Mouse (Mus musculus) neutrophil, adult 65 days (primary cell): ENCODE data around the gene Hist1h2ak. TPM values are rescaled to one million over a fixed set of nuclear protein-coding genes. Genes with fewer than 3 reads are reported as not detected.

Source experiments
- total RNA-seq: library from RNA; stranded (reverse); gene quantifications from 2 replicates; pipeline ENCODE4 v1.2.4, GENCODE M21; 2023

Hist1h2ak gene
- total RNA-seq: 280 and 284 TPM in 2 replicates

GRCm38 (mm10) chr13:21753524-21754285 is at the start of gene Hist1h2ak, which contains the start of gene Hist1h2bn:
Gene Hist1h2ak (minus strand): TSS chr13:21753827.
Gene Hist1h2bn (plus strand): TSS chr13:21754123.

DNA sequence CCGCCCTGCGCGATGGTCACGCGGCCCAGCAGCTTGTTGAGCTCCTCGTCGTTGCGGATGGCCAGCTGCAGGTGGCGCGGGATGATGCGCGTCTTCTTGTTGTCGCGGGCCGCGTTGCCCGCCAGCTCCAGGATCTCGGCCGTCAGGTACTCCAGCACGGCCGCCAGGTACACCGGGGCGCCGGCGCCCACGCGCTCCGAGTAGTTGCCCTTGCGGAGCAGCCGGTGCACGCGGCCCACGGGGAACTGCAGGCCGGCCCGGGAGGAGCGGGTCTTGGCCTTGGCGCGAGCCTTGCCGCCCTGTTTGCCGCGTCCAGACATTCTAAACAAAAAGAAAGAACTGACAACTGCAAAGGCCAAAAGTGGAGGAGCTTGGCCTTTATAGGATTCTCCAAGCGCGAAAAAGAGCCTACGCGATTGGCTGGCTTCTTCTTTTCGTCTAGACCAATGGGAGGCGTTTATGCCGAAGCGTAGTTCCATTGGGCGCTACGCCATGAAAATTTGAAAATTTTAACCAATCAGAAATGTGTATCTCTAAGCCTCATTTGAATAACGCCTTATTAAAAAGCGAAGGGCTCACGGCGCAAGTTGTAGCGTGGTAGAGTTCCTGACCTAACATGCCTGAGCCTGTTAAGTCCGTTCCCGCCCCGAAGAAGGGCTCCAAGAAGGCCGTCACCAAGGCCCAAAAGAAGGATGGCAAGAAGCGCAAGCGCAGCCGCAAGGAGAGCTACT is 33.4 kb upstream of the Hist1h2ak start, which contains the start of the genes Hist1h2an and Hist1h2bp:
TSS of gene Hist1h2an (minus strand) at position 320 of the 731 bp plus-strand sequence.
TSS of gene Hist1h2bp (plus strand) at position 563 of the 731 bp plus-strand sequence.

GRCm38 (mm10) chr13:21783255-21783617 is 29.6 kb upstream of the Hist1h2ak start, which contains the start of gene Hist1h3i:
Gene Hist1h3i (minus strand): TSS chr13:21783370.

DNA sequence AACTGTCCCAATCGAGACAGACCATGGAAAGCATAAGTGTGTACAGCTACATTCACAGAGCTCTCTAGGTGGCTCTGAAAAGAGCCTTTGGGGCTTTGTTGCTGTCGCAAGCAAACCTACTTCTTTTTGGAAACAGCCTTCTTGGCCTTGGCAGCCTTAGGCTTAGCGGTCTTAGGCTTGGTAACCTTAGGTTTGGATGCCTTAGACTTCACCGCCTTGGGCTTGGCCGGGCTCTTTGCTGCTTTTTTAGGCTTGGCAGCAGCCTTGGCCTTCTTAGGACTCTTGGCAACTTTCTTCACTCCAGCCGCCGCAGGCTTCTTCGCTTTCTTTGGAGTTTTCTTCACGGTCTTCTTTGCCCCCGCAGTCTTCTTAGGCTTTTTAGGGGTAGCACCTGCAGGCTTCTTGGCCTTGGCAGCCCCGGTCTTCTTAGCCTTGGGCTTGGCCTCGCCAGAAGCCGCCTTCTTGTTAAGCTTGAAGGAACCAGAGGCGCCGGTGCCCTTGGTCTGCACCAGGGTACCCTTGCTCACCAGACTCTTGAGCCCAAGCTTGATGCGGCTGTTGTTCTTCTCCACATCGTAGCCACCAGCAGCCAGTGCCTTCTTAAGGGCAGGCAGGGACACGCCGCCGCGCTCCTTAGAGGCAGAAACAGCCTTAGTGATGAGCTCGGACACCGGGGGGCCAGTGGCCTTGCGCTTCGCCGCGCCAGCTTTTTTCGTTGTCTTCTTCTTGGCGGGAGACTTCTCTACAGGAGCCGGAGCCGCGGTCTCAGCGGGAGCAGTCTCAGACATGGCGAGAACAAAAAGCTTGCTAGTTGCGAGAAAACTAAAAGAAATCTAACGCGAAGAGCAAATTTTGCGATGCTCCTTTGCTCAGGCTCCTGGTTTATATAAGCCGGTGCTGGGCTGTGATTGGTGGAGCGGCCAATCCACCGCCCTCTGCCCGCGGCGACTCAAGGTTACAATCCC is 26.4 kb upstream of the Hist1h2ak start, which contains the start of gene Hist1h1b:
TSS of gene Hist1h1b (minus strand) at position 859 of the 965 bp plus-strand sequence.

DNA sequence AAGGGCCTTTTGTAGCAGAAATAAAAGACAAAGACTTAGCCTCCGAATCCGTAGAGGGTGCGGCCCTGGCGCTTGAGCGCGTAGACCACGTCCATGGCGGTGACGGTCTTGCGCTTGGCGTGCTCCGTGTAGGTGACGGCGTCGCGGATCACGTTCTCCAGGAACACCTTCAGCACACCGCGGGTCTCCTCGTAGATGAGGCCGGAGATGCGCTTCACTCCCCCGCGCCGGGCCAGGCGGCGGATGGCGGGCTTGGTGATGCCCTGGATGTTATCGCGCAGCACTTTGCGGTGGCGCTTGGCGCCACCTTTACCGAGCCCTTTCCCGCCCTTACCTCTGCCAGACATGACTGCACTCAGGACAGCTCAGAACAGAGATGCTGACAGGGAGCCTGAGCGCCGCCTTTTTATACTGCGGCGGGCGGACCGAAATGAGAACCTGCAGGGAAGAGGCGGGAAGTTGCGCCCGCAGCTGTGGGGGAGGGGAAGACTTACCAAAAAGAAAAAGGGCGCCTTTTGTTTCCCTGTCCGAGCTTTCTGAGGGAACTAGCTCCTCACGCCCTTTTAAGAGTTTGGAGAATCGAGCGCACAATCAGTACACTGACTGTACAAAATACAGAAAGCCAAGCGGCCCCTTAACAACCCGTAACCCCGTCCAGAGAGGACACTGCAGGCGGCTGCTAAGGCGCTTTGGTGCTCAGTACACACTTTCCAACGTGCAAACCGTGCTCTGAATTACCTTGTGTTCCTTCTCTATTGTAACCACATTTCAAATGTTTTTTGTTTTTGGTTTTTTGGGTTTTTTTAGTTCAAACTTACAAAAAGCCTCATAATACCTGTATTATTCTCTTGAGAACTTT is 3.2 kb downstream of the Hist1h2ak start, which contains the start of gene Hist1h4k:
TSS of gene Hist1h4k (minus strand) at position 347 of the 859 bp plus-strand sequence.

DNA sequence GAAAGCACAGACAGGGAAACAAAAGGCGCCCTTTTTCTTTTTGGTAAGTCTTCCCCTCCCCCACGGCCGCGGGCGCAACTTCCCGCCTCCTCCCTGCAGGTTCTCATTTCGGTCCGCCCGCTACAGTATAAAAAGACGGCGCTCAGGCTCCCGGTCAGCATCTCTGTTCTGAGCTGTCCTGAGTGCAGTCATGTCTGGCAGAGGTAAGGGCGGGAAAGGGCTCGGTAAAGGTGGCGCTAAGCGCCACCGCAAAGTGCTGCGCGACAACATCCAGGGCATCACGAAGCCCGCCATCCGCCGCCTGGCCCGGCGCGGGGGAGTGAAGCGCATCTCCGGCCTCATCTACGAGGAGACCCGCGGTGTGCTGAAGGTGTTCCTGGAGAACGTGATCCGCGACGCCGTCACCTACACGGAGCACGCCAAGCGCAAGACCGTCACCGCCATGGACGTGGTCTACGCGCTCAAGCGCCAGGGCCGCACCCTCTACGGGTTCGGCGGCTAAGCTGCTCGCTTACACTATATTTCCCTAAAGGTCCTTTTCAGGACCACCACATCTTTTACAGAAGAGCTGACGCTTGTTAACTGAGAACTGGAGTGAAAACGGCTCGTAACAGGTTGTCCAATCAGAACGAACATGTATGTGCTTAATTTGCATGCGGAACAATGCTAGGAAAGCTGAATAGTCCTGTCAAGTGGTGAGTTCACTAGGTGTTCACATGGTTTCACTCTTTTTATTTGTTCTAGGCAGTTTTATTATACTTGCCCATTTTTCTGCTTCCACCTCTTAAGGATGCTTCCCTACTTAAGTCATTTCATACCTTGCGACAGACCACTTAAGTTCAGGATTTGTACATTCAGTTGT is 18.5 kb downstream of the Hist1h2ak start, which contains the start of gene Hist1h4j:
TSS of gene Hist1h4j (plus strand) at position 159 of the 862 bp plus-strand sequence.

GRCm38 (mm10) chr13:21721757-21722372 is 31.8 kb downstream of the Hist1h2ak start, which contains the start of gene Hist1h2bm:
Gene Hist1h2bm (plus strand): TSS chr13:21722044.

GRCm38 (mm10) chr13:21717397-21718357 is 36.0 kb downstream of the Hist1h2ak start, which contains the start of gene Hist1h3h:
Gene Hist1h3h (plus strand): TSS chr13:21717659.

GRCm38 (mm10) chr13:21715864-21716539 is 37.6 kb downstream of the Hist1h2ak start, which contains the start of the genes Hist1h2bl and Hist1h2ai:
Gene Hist1h2bl (minus strand): TSS chr13:21716143.
Gene Hist1h2ai (plus strand): TSS chr13:21716422.

Other genes with a start within 250 kb of the Hist1h2ak start
- gene Zkscan8, start 222.7 kb downstream of the Hist1h2ak start, total RNA-seq: 2.6 and 3.3 TPM in 2 replicates
- gene Olfr1366, start 211.0 kb downstream of the Hist1h2ak start, total RNA-seq: not detected in 2 replicates
- gene Olfr1535, start 193.9 kb downstream of the Hist1h2ak start, total RNA-seq: not detected in 2 replicates
- not detected in 2 replicates for gene Olfr1364, start 172.1 kb downstream of the Hist1h2ak start, total RNA-seq
- gene Olfr1362, start 139.8 kb downstream of the Hist1h2ak start, total RNA-seq: not detected in 2 replicates
- not detected in 2 replicates for gene Olfr11, start 111.3 kb downstream of the Hist1h2ak start, total RNA-seq
- not detected in 2 replicates for gene Olfr1361, start 90.4 kb downstream of the Hist1h2ak start, total RNA-seq
- not detected in 2 replicates for gene Olfr1360, start 76.4 kb downstream of the Hist1h2ak start, total RNA-seq
- not detected in 2 replicates for gene Olfr1359, start 55.7 kb downstream of the Hist1h2ak start, total RNA-seq
- gene Hist1h2bl, start 37.7 kb downstream of the Hist1h2ak start, total RNA-seq: 555 and 664 TPM in 2 replicates
- gene Hist1h2ai, start 37.4 kb downstream of the Hist1h2ak start, total RNA-seq: 246 and 285 TPM in 2 replicates
- 883 and 948 TPM in 2 replicates for gene Hist1h3h, start 36.2 kb downstream of the Hist1h2ak start, total RNA-seq
- 134 and 170 TPM in 2 replicates for gene Hist1h2bm, start 31.8 kb downstream of the Hist1h2ak start, total RNA-seq
- 66.9 and 93.4 TPM in 2 replicates for gene Hist1h4j, start 18.8 kb downstream of the Hist1h2ak start, total RNA-seq
- gene Hist1h4k, start 3.3 kb downstream of the Hist1h2ak start, total RNA-seq: 1,648 and 2,005 TPM in 2 replicates
- 414 and 492 TPM in 2 replicates for gene Hist1h2bn, start 296 bp upstream of the Hist1h2ak start, total RNA-seq
- gene Hist1h1b, start 26.8 kb upstream of the Hist1h2ak start, total RNA-seq: 343 and 349 TPM in 2 replicates
- 850 and 1,006 TPM in 2 replicates for gene Hist1h3i, start 29.5 kb upstream of the Hist1h2ak start, total RNA-seq
- 108 and 113 TPM in 2 replicates for gene Hist1h2an, start 33.4 kb upstream of the Hist1h2ak start, total RNA-seq
- gene Hist1h2bp, start 33.6 kb upstream of the Hist1h2ak start, total RNA-seq: 316 and 334 TPM in 2 replicates
- gene Hist1h2bq, start 56.4 kb upstream of the Hist1h2ak start, total RNA-seq: 732 and 971 TPM in 2 replicates
- 940 and 1,538 TPM in 2 replicates for gene Hist1h2ao, start 56.6 kb upstream of the Hist1h2ak start, total RNA-seq
- 869 and 934 TPM in 2 replicates for gene Hist1h4m, start 57.9 kb upstream of the Hist1h2ak start, total RNA-seq
- gene Hist1h4n, start 78.4 kb upstream of the Hist1h2ak start, total RNA-seq: 196 and 307 TPM in 2 replicates
- gene Hist1h2ap, start 79.7 kb upstream of the Hist1h2ak start, total RNA-seq: 286 and 375 TPM in 2 replicates
- gene Hist1h2br, start 79.9 kb upstream of the Hist1h2ak start, total RNA-seq: 735 and 957 TPM in 2 replicates
- gene Zfp184, start 191.3 kb upstream of the Hist1h2ak start, total RNA-seq: 0.36 and 0.54 TPM in 2 replicates
- not detected in 2 replicates for gene Pom121l2, start 227.4 kb upstream of the Hist1h2ak start, total RNA-seq